Mouse (Mus musculus) neural tube, embryonic 15.5 days (tissue): ENCODE data around the gene Mei1. TPM values are rescaled to one million over a fixed set of nuclear protein-coding genes. Genes with fewer than 3 reads are reported as not detected.
A peak's percentile ranks its signal among the peaks of the same experiment; 100 is the strongest.

Experiments
- ATAC-seq: fragments of 200-750 bp; cut with Nextera tagmentation; 2 replicates; pipeline ENCODE4 v1.8.0; 2017; ENCODE audit warnings: mild to moderate bottlenecking, moderate TSS enrichment, moderate library complexity; ENCODE audit not compliant: low FRiP score
- H3K27ac ChIP-seq: fragments of 300-500 bp; sonication (generic); replicated peaks from 2 replicates; pipeline ENCODE4 v1.5.1; 2015; ENCODE audit warnings: mild to moderate bottlenecking, inconsistent platforms
- H3K27me3 ChIP-seq: fragments of 300-500 bp; sonication (generic); replicated peaks from 2 replicates; pipeline ENCODE4 v1.6.1; 2015; ENCODE audit warnings: inconsistent platforms
- H3K36me3 ChIP-seq: fragments of 300-500 bp; sonication (generic); 2 replicates; pipeline ENCODE4 v1.6.1; 2015; ENCODE audit warnings: inconsistent platforms
- H3K4me1 ChIP-seq: fragments of 300-500 bp; sonication (generic); 2 replicates; pipeline ENCODE4 v1.6.1; 2015; ENCODE audit warnings: inconsistent platforms
- H3K4me2 ChIP-seq: fragments of 300-500 bp; sonication (generic); 2 replicates; pipeline ENCODE4 v1.6.1; 2015; ENCODE audit warnings: inconsistent platforms, mild to moderate bottlenecking, moderate library complexity
- H3K4me3 ChIP-seq: fragments of 300-500 bp; sonication (generic); replicated peaks from 2 replicates; pipeline ENCODE4 v1.5.1; 2015; ENCODE audit warnings: mild to moderate bottlenecking, inconsistent platforms
- H3K9ac ChIP-seq: fragments of 300-500 bp; sonication (generic); replicated peaks from 2 replicates; pipeline ENCODE4 v1.6.1; 2015; ENCODE audit warnings: mild to moderate bottlenecking, inconsistent platforms
- H3K9me3 ChIP-seq: fragments of 300-500 bp; sonication (generic); replicated peaks from 2 replicates; pipeline ENCODE4 v1.6.1; 2016; ENCODE audit warnings: inconsistent platforms
- WGBS: fragments of 180-500 bp; shearing (Covaris S2); methylation state at CpG from one replicate; pipeline ENCODE4 v1.1.7; 2015; ENCODE audit warnings: mixed read lengths; 5-methylcytosine and 5-hydroxymethylcytosine counted together
- polyA plus RNA-seq: library from polyadenylated mRNA; unstranded; fragments of >200 nt; fragmentation: Nextera tagmentation; extraction: Ambion mirVana; gene quantifications from 2 replicates; pipeline ENCODE4 v1.2.1, GENCODE M21; 2015

Gene Mei1
- polyA plus RNA-seq, 1 experiment from 2014 or later: 0.05 TPM

GRCm38 (mm10) chr15:82167201-82168168 is 97.7 kb downstream of the Mei1 start:
- Histone ChIP-seq H3K4me3 (no peak overlapping the region), H3K36me3 (peaks cover 13% of the 10 kb centered on the region; the same call in 1 of the 2 replicates), H3K9ac (no peak overlapping the region; the same call in 1 of the 2 replicates), H3K4me2 (no peak overlapping the region), H3K9me3 (no peaks in the 10 kb centered on the region), H3K4me1 (peaks cover 83% of the 10 kb centered on the region), H3K27me3 (no peaks in the 10 kb centered on the region), H3K27ac (peak overlapping the region; percentile 66)
- ATAC-seq: no peak
- 62% methylated on average over 23 of the region's 23 CpGs for WGBS

- H3K9me3 ChIP-seq: no peaks in the 10 kb centered on the region
- H3K4me3 ChIP-seq: no peak overlapping the region
- WGBS: 72% methylated on average over 5 of the region's 5 CpGs
- H3K9ac ChIP-seq: no peak overlapping the region
- H3K27me3 ChIP-seq: no peaks in the 10 kb centered on the region
- peaks cover 28% of the 10 kb centered on the region for H3K36me3 ChIP-seq
- peaks cover 72% of the 10 kb centered on the region for H3K4me1 ChIP-seq
- H3K4me2 ChIP-seq: no peak overlapping the region
- no peak for ATAC-seq
- H3K27ac ChIP-seq: peak overlapping the region; percentile 79
Measured at GRCm38 (mm10) chr15:82169671-82170070, 99.9 kb downstream of the Mei1 start.

GRCm38 (mm10) chr15:82170437-82171377 is 100.9 kb downstream of the Mei1 start:
- 26% methylated on average over 36 of the region's 36 CpGs for WGBS
- Histone ChIP-seq H3K4me3 (no peak overlapping the region), H3K9ac (no peak overlapping the region), H3K36me3 (peaks cover 38% of the 10 kb centered on the region), H3K4me1 (peaks cover 62% of the 10 kb centered on the region), H3K27ac (peak overlapping the region; percentile 79), H3K4me2 (peak overlapping the region; percentile 25), H3K27me3 (no peaks in the 10 kb centered on the region), H3K9me3 (no peaks in the 10 kb centered on the region)
- ATAC-seq: peak; percentile 72

- H3K27ac ChIP-seq: no peak overlapping the region
Measured at GRCm38 (mm10) chr15:82172648-82173047, 102.9 kb downstream of the Mei1 start.

GRCm38 (mm10) chr15:82175091-82175490 is 105.3 kb downstream of the Mei1 start:
- Histone ChIP-seq H3K27me3 (no peaks in the 10 kb centered on the region), H3K27ac (no peak overlapping the region), H3K4me2 (no peak overlapping the region), H3K9ac (no peak overlapping the region), H3K4me3 (no peak overlapping the region), H3K9me3 (no peaks in the 10 kb centered on the region), H3K36me3 (peaks cover 78% of the 10 kb centered on the region), H3K4me1 (peaks cover 24% of the 10 kb centered on the region)
- no peak for ATAC-seq
- whole genome bisulfite sequencing: 97% methylated on average over 9 of the region's 9 CpGs

More at GRCm38 (mm10) chr15:82172648-82173047, 102.9 kb downstream of the Mei1 start:
- WGBS: 78% methylated on average over 8 of the region's 8 CpGs
- Histone ChIP-seq H3K4me1 (peaks cover 47% of the 10 kb centered on the region), H3K9me3 (no peaks in the 10 kb centered on the region), H3K27me3 (no peaks in the 10 kb centered on the region), H3K4me3 (no peak overlapping the region), H3K9ac (no peak overlapping the region), H3K36me3 (peaks cover 54% of the 10 kb centered on the region), H3K4me2 (no peak overlapping the region)
- ATAC-seq: no peak

Other genes with a start within 250 kb of the Mei1 start
- 14.7 and 16.1 TPM in 2 replicates for gene Tob2, start 211.2 kb upstream of the Mei1 start, polyA plus RNA-seq
- 111 and 122 TPM in 2 replicates for gene Phf5a, start 198.1 kb upstream of the Mei1 start, polyA plus RNA-seq
- 295 and 298 TPM in 2 replicates for gene Aco2, start 197.7 kb upstream of the Mei1 start, polyA plus RNA-seq
- 93.2 and 107 TPM in 2 replicates for gene Polr3h, start 143.8 kb upstream of the Mei1 start, polyA plus RNA-seq
- 194 and 220 TPM in 2 replicates for gene Csdc2, start 133.2 kb upstream of the Mei1 start, polyA plus RNA-seq
- 99.8 and 111 TPM in 2 replicates for gene Pmm1, start 109.1 kb upstream of the Mei1 start, polyA plus RNA-seq
- not detected in 2 replicates for gene 1700029P11Rik, start 89.5 kb upstream of the Mei1 start, polyA plus RNA-seq
- gene Xrcc6, start 82.2 kb upstream of the Mei1 start, polyA plus RNA-seq: 41.6 and 74.7 TPM in 2 replicates
- gene Desi1, start 36.1 kb upstream of the Mei1 start, polyA plus RNA-seq: 54.1 and 64.0 TPM in 2 replicates
- 230 and 272 TPM in 2 replicates for gene Snu13, start 22.4 kb upstream of the Mei1 start, polyA plus RNA-seq
- gene 4930407I10Rik, start 10.8 kb upstream of the Mei1 start, polyA plus RNA-seq: not detected in 2 replicates
- gene Ccdc134, start 57.9 kb downstream of the Mei1 start, polyA plus RNA-seq: 11.1 and 13.6 TPM in 2 replicates
- 187 and 190 TPM in 2 replicates for gene Srebf2, start 77.2 kb downstream of the Mei1 start, polyA plus RNA-seq
- 4.6 and 6.7 TPM in 2 replicates for gene Shisa8, start 142.8 kb downstream of the Mei1 start, polyA plus RNA-seq
- 0.66 and 0.90 TPM in 2 replicates for gene Tnfrsf13c, start 154.4 kb downstream of the Mei1 start, polyA plus RNA-seq
- 17.8 and 23.4 TPM in 2 replicates for gene Cenpm, start 174.8 kb downstream of the Mei1 start, polyA plus RNA-seq
- gene 1500009C09Rik, start 182.4 kb downstream of the Mei1 start, polyA plus RNA-seq: 13.0 and 18.4 TPM in 2 replicates
- gene Sept3, start 204.9 kb downstream of the Mei1 start, polyA plus RNA-seq: 338 and 367 TPM in 2 replicates
- gene Wbp2nl, start 229.0 kb downstream of the Mei1 start, polyA plus RNA-seq: 0.10 and 0.13 TPM in 2 replicates